In genomic region chr11:117515718-117516421, GRCm38 (mm10) we compare ENCODE assay signal across 15 mouse cellular contexts. TPM values are rescaled to one million over a fixed set of nuclear protein-coding genes. Genes with fewer than 3 reads are reported as not detected.
DNase-seq lines count a peak whose midpoint lies in the region; ATAC-seq lines count a peak whose summit lies in the region.
"Had no signal": no experiment of that assay in that cellular context is flagged by ENCODE, and none has a peak within 500 bp of the region (broad histone marks: within the 10 kb centered on the region; RNA-seq: fewer than 3 reads in every experiment).

No protein-coding gene starts in this region.

- 0 out of 2 replicates have a peak overlapping the region, but pooled peaks have one; percentile 36 for H3K27ac ChIP-seq in hindbrain, embryonic 10.5 days
- no peak overlapping the region for H3K27ac ChIP-seq in hindbrain, embryonic 11.5 days (ENCODE audit: low read depth, low read length)
- H3K27ac ChIP-seq in hindbrain, embryonic 16.5 days (ENCODE audit: low read depth, low read length) = peak overlapping the region; percentile 24; the same call in 1 of the 2 replicates
- H3K27ac ChIP-seq in liver, embryonic 11.5 days (ENCODE audit: low read depth, low read length) = no peak overlapping the region
- H3K27ac ChIP-seq: liver, embryonic 14.5 days had no signal

- peaks cover 5% of the 10 kb centered on the region; the same call in 1 of the 2 replicates for H3K4me1 ChIP-seq in hindbrain, embryonic 10.5 days (replicated peaks)
- no peaks in the 10 kb centered on the region for H3K4me1 ChIP-seq in hindbrain, embryonic 11.5 days (replicated peaks; ENCODE audit: control insufficient read depth, insufficient read depth, low read length)
- no peaks in the 10 kb centered on the region for H3K4me1 ChIP-seq in hindbrain, embryonic 16.5 days (ENCODE audit: control insufficient read depth, insufficient read depth, low read depth, low read length)
- H3K4me1 ChIP-seq in liver, embryonic 11.5 days (replicated peaks; ENCODE audit: control insufficient read depth, insufficient read depth, low read length) = no peaks in the 10 kb centered on the region
- H3K4me1 ChIP-seq: megakaryocyte, embryonic 14.5 days had no signal

- H3K9ac ChIP-seq in hindbrain, embryonic 11.5 days (ENCODE audit: low read depth, low read length) = no peak overlapping the region
- no peak overlapping the region for H3K9ac ChIP-seq in hindbrain, embryonic 16.5 days (ENCODE audit: low read depth, low read length)
- no peak overlapping the region for H3K9ac ChIP-seq in liver, embryonic 11.5 days (ENCODE audit: low read depth, low read length)
- H3K9ac ChIP-seq: liver, embryonic 14.5 days had no signal

- no peaks in the 10 kb centered on the region for H3K36me3 ChIP-seq in hindbrain, embryonic 10.5 days
- no peaks in the 10 kb centered on the region for H3K36me3 ChIP-seq in hindbrain, embryonic 11.5 days (ENCODE audit: control insufficient read depth, insufficient read depth, low read length)
- H3K36me3 ChIP-seq in hindbrain, embryonic 16.5 days (ENCODE audit: control insufficient read depth, insufficient read depth, low read length) = no peaks in the 10 kb centered on the region
- no peaks in the 10 kb centered on the region for H3K36me3 ChIP-seq in liver, embryonic 11.5 days (ENCODE audit: control insufficient read depth, insufficient read depth, low read length)

- WGBS in hindbrain, embryonic 10.5 days = 84% methylated on average over 10 of the region's 10 CpGs
- WGBS in hindbrain, embryonic 11.5 days = 75% methylated on average over 10 of the region's 10 CpGs
- WGBS in hindbrain, embryonic 16.5 days = 42% methylated on average over 10 of the region's 10 CpGs
- 79% methylated on average over 10 of the region's 10 CpGs for WGBS in liver, embryonic 11.5 days

- no peak for ATAC-seq in hindbrain, embryonic 11.5 days (ENCODE audit: low FRiP score)
- ATAC-seq in hindbrain, embryonic 16.5 days = peak; percentile 87
- no peak for ATAC-seq in liver, embryonic 11.5 days (replicated peaks; ENCODE audit: low FRiP score)
- ATAC-seq: intestine, embryonic 16.5 days had no signal

- peaks cover 9% of the 10 kb centered on the region; the same call in 1 of the 2 replicates for H3K9me3 ChIP-seq in hindbrain, embryonic 10.5 days
- no peaks in the 10 kb centered on the region for H3K9me3 ChIP-seq in hindbrain, embryonic 11.5 days (ENCODE audit: control insufficient read depth, low read length)
- H3K9me3 ChIP-seq in hindbrain, embryonic 16.5 days (ENCODE audit: control insufficient read depth, low read length) = no peaks in the 10 kb centered on the region
- no peaks in the 10 kb centered on the region for H3K9me3 ChIP-seq in liver, embryonic 11.5 days (ENCODE audit: control insufficient read depth, low read length)

- H3K27me3 ChIP-seq in hindbrain, embryonic 10.5 days (ENCODE audit: insufficient read depth, poor library complexity, severe bottlenecking) = no peaks in the 10 kb centered on the region
- H3K27me3 ChIP-seq in hindbrain, embryonic 11.5 days (ENCODE audit: control insufficient read depth, insufficient read depth, low read length) = no peaks in the 10 kb centered on the region
- H3K27me3 ChIP-seq in hindbrain, embryonic 16.5 days (replicated peaks; ENCODE audit: control insufficient read depth, insufficient read depth, low read length) = no peaks in the 10 kb centered on the region
- H3K27me3 ChIP-seq in liver, embryonic 11.5 days (replicated peaks; ENCODE audit: control insufficient read depth, insufficient read depth, low read length) = no peaks in the 10 kb centered on the region

- DNase-seq in adrenal gland, postnatal 10 days = peak; percentile 23
- DNase-seq in adrenal gland, adult (ENCODE audit: inconsistent age in 2 of 2, low spot score in 1 of 2) = no peak
- no peak for DNase-seq in hindbrain, embryonic 10.5 days (ENCODE audit: low spot score)
- no peak for DNase-seq in hindbrain, embryonic 11.5 days (ENCODE audit: low spot score)
- peak; percentile 60 to 70 for DNase-seq in cerebellum, postnatal 25 days
- DNase-seq in liver, embryonic 11.5 days (ENCODE audit: low spot score) = no peak
- no peak for DNase-seq in thymus, adult 18-20 months
- DNase-seq: adrenal gland, adult 2 months; gastrocnemius, postnatal 25 days had no signal

- no peak overlapping the region for H3K4me2 ChIP-seq in hindbrain, embryonic 11.5 days (replicated peaks; ENCODE audit: low read depth, low read length)
- no peak overlapping the region for H3K4me2 ChIP-seq in hindbrain, embryonic 16.5 days (ENCODE audit: low read length)
- H3K4me2 ChIP-seq in liver, embryonic 11.5 days = no peak overlapping the region

- no peak overlapping the region for H3K4me3 ChIP-seq in hindbrain, embryonic 10.5 days
- no peak overlapping the region for H3K4me3 ChIP-seq in hindbrain, embryonic 11.5 days (ENCODE audit: low read depth, low read length)
- no peak overlapping the region for H3K4me3 ChIP-seq in hindbrain, embryonic 16.5 days (ENCODE audit: low read length)
- no peak overlapping the region for H3K4me3 ChIP-seq in liver, embryonic 11.5 days (ENCODE audit: low read depth, low read length)
- H3K4me3 ChIP-seq: megakaryocyte, embryonic 14.5 days had no signal

RNA-seq across cellular contexts. Expression of gene Gm11733, which starts 31.7 kb away (rescaled TPM):
- not detected for total RNA-seq in adrenal gland, postnatal 10 days (2021)
- not detected in 2 replicates for polyA plus RNA-seq in hindbrain, embryonic 10.5 days (2016; fragmentation: Nextera tagmentation; extraction: Ambion mirVana)
- polyA plus RNA-seq in hindbrain, embryonic 11.5 days (2014; fragmentation: Nextera tagmentation; extraction: Ambion mirVana) = not detected in 2 replicates
- 0.06 TPM in 2 replicates for polyA plus RNA-seq in hindbrain, embryonic 16.5 days (2015; fragmentation: Nextera tagmentation; extraction: Ambion mirVana)
- not detected in 2 replicates for polyA plus RNA-seq in liver, embryonic 11.5 days (2014; fragmentation: Nextera tagmentation; extraction: Ambion mirVana)
- total RNA-seq: adrenal gland, adult 2 months; ES-E14; gastrocnemius, postnatal 25 days; layer of hippocampus, postnatal 14 days had no signal
- polyA plus RNA-seq: adrenal gland, adult 2 months; liver, embryonic 14.5 days had no signal

Comparison
In these comparisons a context has a peak if more than half of its experiments do, and no peak if none do; other contexts are left out.
1. DNase-seq: peak in adrenal gland, postnatal 10 days (single experiment) and cerebellum, postnatal 25 days (2 of 2); none in adrenal gland, adult (0 of 2), hindbrain, embryonic 10.5 days (single experiment), hindbrain, embryonic 11.5 days (single experiment), liver, embryonic 11.5 days (single experiment) and thymus, adult 18-20 months (0 of 2).
2. H3K27ac ChIP-seq: peak in hindbrain, embryonic 10.5 days (single experiment) and hindbrain, embryonic 16.5 days (single experiment); none in hindbrain, embryonic 11.5 days (single experiment) and liver, embryonic 11.5 days (single experiment).